Comparison of ENCODE assay signal across 11 mouse cellular contexts in genomic region chr4:125882531-125882930, GRCm38 (mm10).
DNase-seq lines count a peak whose midpoint lies in the region; ATAC-seq and TF ChIP-seq lines count a peak whose summit lies in the region.
"Had no signal": no experiment of that assay in that cellular context is flagged by ENCODE, and none has a peak within 500 bp of the region (broad histone marks: within the 10 kb centered on the region; RNA-seq: fewer than 3 reads in every experiment).

No protein-coding gene starts in this region.

- 36% methylated on average over 3 of the region's 3 CpGs for WGBS in heart, adult 2 months
- 21% methylated on average over 3 of the region's 3 CpGs for WGBS in hindbrain, embryonic 12.5 days

- no peaks in the 10 kb centered on the region for H3K36me3 ChIP-seq in heart, adult 2 months (ENCODE audit: control insufficient read depth, insufficient read depth, low read length)
- no peaks in the 10 kb centered on the region for H3K36me3 ChIP-seq in hindbrain, embryonic 12.5 days

- peak; percentile 3 to 6 for DNase-seq in heart, adult 18-20 months
- DNase-seq in heart, adult 2 months, result no peak
- peak; percentile 27 for DNase-seq in NIH3T3 (ENCODE audit: low read depth)
- DNase-seq in kidney, postnatal 4 days, result peak; percentile 59 to 72
- no peak for DNase-seq in left cerebral cortex, postnatal 10 days (ENCODE audit: extremely low spot score in 1 of 2, low spot score in 2 of 2)
- no peak for DNase-seq in urinary bladder, postnatal 4 days (ENCODE audit: low spot score in 2 of 2)
- DNase-seq: right cerebral cortex, postnatal 14 days had no signal

- H3K27ac ChIP-seq in heart, adult 2 months, result no peak overlapping the region
- H3K27ac ChIP-seq in hindbrain, embryonic 12.5 days, result peak overlapping the region; percentile 49; the same call in 1 of the 2 replicates
- H3K27ac ChIP-seq: layer of hippocampus, adult 2 months; macrophage had no signal

- TF ChIP-seq POLR2A in heart, adult 2 months (IDR thresholded peaks at IDR 0.05; ENCODE audit: insufficient read depth, low read depth, low read length), result no peak

- TF ChIP-seq EP300 in heart, adult 2 months (IDR thresholded peaks at IDR 0.05; ENCODE audit: insufficient read depth, low read depth, low read length), result no peak

- intact Hi-C loops in heart, adult 2 months (cut with DNase I), result no loop called here
- intact Hi-C loops in left cerebral cortex, postnatal 10 days (cut with DNase I), result no loop called here

- H3K9me3 ChIP-seq in hindbrain, embryonic 12.5 days (replicated peaks), result no peaks in the 10 kb centered on the region

- H3K27me3 ChIP-seq in heart, adult 2 months (ENCODE audit: control insufficient read depth, insufficient read depth, low read length), result no peaks in the 10 kb centered on the region; the same call in 1 of the 2 replicates
- no peaks in the 10 kb centered on the region for H3K27me3 ChIP-seq in hindbrain, embryonic 12.5 days

- H3K9ac ChIP-seq in heart, adult 2 months (ENCODE audit: low read depth, low read length), result no peak overlapping the region
- H3K9ac ChIP-seq in hindbrain, embryonic 12.5 days, result no peak overlapping the region; the same call in 1 of the 2 replicates

- TF ChIP-seq CTCF in heart, adult 2 months (IDR thresholded peaks at IDR 0.05), result no peak

- no peak for ATAC-seq in hindbrain, embryonic 12.5 days (ENCODE audit: low FRiP score)
- no peak for ATAC-seq in frontal cortex, adult (ENCODE audit: low TSS enrichment)

- H3K79me2 ChIP-seq in heart, adult 2 months (replicated peaks; ENCODE audit: control insufficient read depth, insufficient read depth, low read length), result no peaks in the 10 kb centered on the region

- no peaks in the 10 kb centered on the region for H3K4me1 ChIP-seq in heart, adult 2 months (ENCODE audit: control insufficient read depth, insufficient read depth, low read length)
- peaks cover 23% of the 10 kb centered on the region for H3K4me1 ChIP-seq in hindbrain, embryonic 12.5 days

- H3K4me2 ChIP-seq in hindbrain, embryonic 12.5 days (replicated peaks), result no peak overlapping the region

- H3K4me3 ChIP-seq in heart, adult 2 months, result no peak overlapping the region
- no peak overlapping the region for H3K4me3 ChIP-seq in hindbrain, embryonic 12.5 days
- H3K4me3 ChIP-seq: layer of hippocampus, adult 2 months had no signal

Comparison
In these comparisons a context has a peak if more than half of its experiments do, and no peak if none do; other contexts are left out.
1. DNase-seq: peak in heart, adult 18-20 months (2 of 2), NIH3T3 (single experiment) and kidney, postnatal 4 days (2 of 2); none in heart, adult 2 months (0 of 2), left cerebral cortex, postnatal 10 days (0 of 2) and urinary bladder, postnatal 4 days (0 of 2).